18 mouse cellular contexts compared by ENCODE assay signal in genomic region chr16:75875896-75876295, GRCm38 (mm10).
DNase-seq lines count a peak whose midpoint lies in the region; ATAC-seq and TF ChIP-seq lines count a peak whose summit lies in the region.
"Had no signal": no experiment of that assay in that cellular context is flagged by ENCODE, and none has a peak within 500 bp of the region (broad histone marks: within the 10 kb centered on the region; RNA-seq: fewer than 3 reads in every experiment).

No protein-coding gene starts in this region.

- intact Hi-C loops in gastrocnemius, adult 2 months (cut with DNase I) = no loop called here

- no peaks in the 10 kb centered on the region for H3K36me3 ChIP-seq in forebrain, embryonic 16.5 days (ENCODE audit: control insufficient read depth, insufficient read depth)
- H3K36me3 ChIP-seq: hindbrain, embryonic 10.5 days; midbrain, embryonic 13.5 days had no signal

- no peak overlapping the region for H3K27ac ChIP-seq in gastrocnemius, adult 2 months
- no peak overlapping the region for H3K27ac ChIP-seq in forebrain, embryonic 16.5 days (ENCODE audit: low read length)
- H3K27ac ChIP-seq: hindbrain, embryonic 10.5 days; midbrain, embryonic 13.5 days had no signal

- ATAC-seq in forebrain, embryonic 16.5 days = no peak
- ATAC-seq: midbrain, embryonic 13.5 days had no signal

- H3K9me3 ChIP-seq in forebrain, embryonic 16.5 days (ENCODE audit: control insufficient read depth, low read length) = no peaks in the 10 kb centered on the region
- H3K9me3 ChIP-seq: hindbrain, embryonic 10.5 days; midbrain, embryonic 13.5 days had no signal

- DNase-seq in gastrocnemius, postnatal 10 days = peak; percentile 10
- DNase-seq in gastrocnemius, adult 2 months = no peak
- DNase-seq in layer of hippocampus, postnatal 10 days (ENCODE audit: low spot score in 2 of 2) = peak; percentile 4 to 12
- no peak for DNase-seq in layer of hippocampus, adult 11-12 months (ENCODE audit: low spot score)
- DNase-seq in right cerebral cortex, postnatal 14 days = peak; percentile 7
- DNase-seq in right cerebral cortex, adult 18-20 months = no peak
- DNase-seq: cerebellum, adult 9-10 months; embryo, embryonic 11 days; gastrocnemius, postnatal 36 days; kidney, adult 18-20 months; liver; lung, postnatal 14 days; retina, postnatal 1 day; thymus, postnatal 4 days had no signal

- no peak overlapping the region for H3K4me3 ChIP-seq in gastrocnemius, adult 2 months
- H3K4me3 ChIP-seq in forebrain, embryonic 16.5 days (replicated peaks; ENCODE audit: low read length) = no peak overlapping the region
- H3K4me3 ChIP-seq: hindbrain, embryonic 10.5 days; midbrain, embryonic 13.5 days; myocyte had no signal

- H3K4me2 ChIP-seq in forebrain, embryonic 16.5 days (ENCODE audit: low read length) = no peak overlapping the region
- H3K4me2 ChIP-seq: midbrain, embryonic 13.5 days had no signal

- no peaks in the 10 kb centered on the region; the same call in 1 of the 2 replicates for H3K4me1 ChIP-seq in forebrain, embryonic 16.5 days (replicated peaks; ENCODE audit: control insufficient read depth, insufficient read depth, low read length)
- H3K4me1 ChIP-seq: hindbrain, embryonic 10.5 days had no signal

- TF ChIP-seq CTCF in gastrocnemius, adult 2 months (IDR thresholded peaks at IDR 0.05) = no peak

- no peaks in the 10 kb centered on the region for H3K27me3 ChIP-seq in forebrain, embryonic 16.5 days (replicated peaks; ENCODE audit: control insufficient read depth, insufficient read depth, low read length)
- H3K27me3 ChIP-seq: midbrain, embryonic 13.5 days had no signal

- H3K9ac ChIP-seq in forebrain, embryonic 16.5 days (replicated peaks; ENCODE audit: low read depth, low read length) = no peak overlapping the region
- H3K9ac ChIP-seq: midbrain, embryonic 13.5 days had no signal

- WGBS in forebrain, embryonic 16.5 days = 58% methylated on average over 4 of the region's 4 CpGs

Comparison
In these comparisons a context has a peak if more than half of its experiments do, and no peak if none do; other contexts are left out.
1. DNase-seq: peak in gastrocnemius, postnatal 10 days (single experiment), layer of hippocampus, postnatal 10 days (2 of 2) and right cerebral cortex, postnatal 14 days (single experiment); none in gastrocnemius, adult 2 months (single experiment), layer of hippocampus, adult 11-12 months (single experiment) and right cerebral cortex, adult 18-20 months (single experiment).